Mouse (Mus musculus) liver, embryonic 16.5 days (tissue): ENCODE measurements around the gene Dmgdh. TPM values are rescaled to one million over a fixed set of nuclear protein-coding genes. Genes with fewer than 3 reads are reported as not detected.

Experiments used
- ATAC-seq: fragments of 200-750 bp; cut with Nextera tagmentation; 2 replicates; pipeline ENCODE4 v1.8.0; 2017; ENCODE audit warnings: low read depth, mild to moderate bottlenecking, moderate number of reproducible peaks, moderate library complexity
- H3K27ac ChIP-seq: fragments of 300-500 bp; sonication (generic); 2 replicates; pipeline ENCODE4 v1.5.1; 2014; ENCODE audit warnings: mild to moderate bottlenecking, low read length
- H3K27me3 ChIP-seq: fragments of 300-500 bp; sonication (generic); 2 replicates; pipeline ENCODE4 v1.6.1; 2014; ENCODE audit warnings: low read depth, low read length, mixed read lengths; ENCODE audit not compliant: control insufficient read depth, insufficient read depth
- H3K36me3 ChIP-seq: fragments of 300-500 bp; sonication (generic); 2 replicates; pipeline ENCODE4 v1.6.1; 2014; ENCODE audit warnings: mild to moderate bottlenecking; ENCODE audit not compliant: control insufficient read depth, insufficient read depth
- H3K4me1 ChIP-seq: fragments of 300-500 bp; sonication (generic); 2 replicates; pipeline ENCODE4 v1.6.1; 2014; ENCODE audit warnings: low read depth, low read length, mixed read lengths; ENCODE audit not compliant: control insufficient read depth
- H3K4me2 ChIP-seq: fragments of 300-500 bp; sonication (generic); 2 replicates; pipeline ENCODE4 v1.6.1; 2014; ENCODE audit warnings: low read depth, low read length, mixed read lengths
- H3K4me3 ChIP-seq: fragments of 300-500 bp; sonication (generic); 2 replicates; pipeline ENCODE4 v1.5.1; 2014; ENCODE audit warnings: low read depth, mild to moderate bottlenecking, low read length
- H3K9ac ChIP-seq: fragments of 300-500 bp; sonication (generic); 2 replicates; pipeline ENCODE4 v1.6.1; 2014; ENCODE audit warnings: low read depth, low read length
- H3K9me3 ChIP-seq: fragments of 300-500 bp; sonication (generic); replicated peaks from 2 replicates; pipeline ENCODE4 v1.6.1; 2016; ENCODE audit warnings: low read length; ENCODE audit not compliant: control insufficient read depth
- WGBS: fragments of 180-500 bp; shearing (Covaris S2); extraction: QIAGEN DNeasy Blood & Tissue Kit; methylation state at CpG from one replicate; pipeline ENCODE4 v1.1.7; 2014; ENCODE audit not compliant: insufficient replicate concordance; 5-methylcytosine and 5-hydroxymethylcytosine counted together
- polyA plus RNA-seq: library from polyadenylated mRNA; unstranded; fragments of >200 nt; fragmentation: Nextera tagmentation; extraction: Ambion mirVana; gene quantifications from 2 replicates; pipeline ENCODE4 v1.2.1, GENCODE M21; 2015

The Dmgdh gene
- polyA plus RNA-seq = 20.7 and 24.3 TPM in 2 replicates

GRCm38 (mm10) chr13:93674131-93674561 lies at the start of gene Dmgdh, which contains the start of gene Bhmt2:
Gene Dmgdh, plus strand, starts transcription at chr13:93674433.
Gene Bhmt2, minus strand, starts transcription at chr13:93674302.
- Histone ChIP-seq H3K4me3 (peak within 1 kb of the TSS; percentile 44), H3K9ac (peak within 1 kb of the TSS; percentile 46), H3K36me3 (no peaks in the 10 kb centered on the region; the same call in 1 of the 2 replicates), H3K27me3 (peaks cover 3% of the 10 kb centered on the region; the same call in 1 of the 2 replicates), H3K9me3 (no peaks in the 10 kb centered on the region), H3K27ac (peak within 1 kb of the TSS; percentile 51), H3K4me2 (peak within 1 kb of the TSS; percentile 33), H3K4me1 (no peaks in the 10 kb centered on the region)
- WGBS = 9% methylated on average over 31 of the region's 31 CpGs
- peak; percentile 79 for ATAC-seq

GRCm38 (mm10) chr13:93628861-93629260 lies 45.4 kb upstream of the Dmgdh start:
- Histone ChIP-seq H3K4me3 (no peak overlapping the region), H3K4me1 (no peaks in the 10 kb centered on the region), H3K27ac (no peak overlapping the region), H3K9me3 (no peaks in the 10 kb centered on the region), H3K36me3 (no peaks in the 10 kb centered on the region), H3K27me3 (no peaks in the 10 kb centered on the region), H3K4me2 (no peak overlapping the region), H3K9ac (no peak overlapping the region)
- ATAC-seq = no peak
- WGBS = 42% methylated on average over 6 of the region's 6 CpGs

- Histone ChIP-seq H3K4me3 (no peak overlapping the region), H3K9ac (no peak overlapping the region), H3K4me2 (no peak overlapping the region), H3K36me3 (no peaks in the 10 kb centered on the region), H3K4me1 (no peaks in the 10 kb centered on the region), H3K27ac (no peak overlapping the region), H3K27me3 (no peaks in the 10 kb centered on the region), H3K9me3 (no peaks in the 10 kb centered on the region)
- 58% methylated on average over 10 of the region's 10 CpGs for WGBS
- no peak for ATAC-seq
Observed at GRCm38 (mm10) chr13:93630941-93631705, 43.1 kb upstream of the Dmgdh start.

- 46% methylated on average over 5 of the region's 5 CpGs for WGBS
- no peaks in the 10 kb centered on the region for H3K4me1 ChIP-seq
- no peaks in the 10 kb centered on the region for H3K27me3 ChIP-seq
- ATAC-seq = no peak
- no peaks in the 10 kb centered on the region for H3K36me3 ChIP-seq
- H3K9ac ChIP-seq = no peak overlapping the region
- no peak overlapping the region for H3K27ac ChIP-seq
- no peak overlapping the region for H3K4me2 ChIP-seq
- no peaks in the 10 kb centered on the region for H3K9me3 ChIP-seq
- no peak overlapping the region for H3K4me3 ChIP-seq
Observed at GRCm38 (mm10) chr13:93632927-93633326, 41.3 kb upstream of the Dmgdh start.

GRCm38 (mm10) chr13:93636561-93636960 lies 37.7 kb upstream of the Dmgdh start:
- H3K27me3 ChIP-seq = no peaks in the 10 kb centered on the region
- ATAC-seq = no peak
- H3K36me3 ChIP-seq = no peaks in the 10 kb centered on the region
- no peaks in the 10 kb centered on the region for H3K9me3 ChIP-seq
- H3K4me2 ChIP-seq = peak overlapping the region; percentile 26
- H3K27ac ChIP-seq = peak overlapping the region; percentile 67
- no peaks in the 10 kb centered on the region for H3K4me1 ChIP-seq
- WGBS = 77% methylated on average over 1 of the region's 1 CpGs
- peak overlapping the region; percentile 43; the same call in 1 of the 2 replicates for H3K9ac ChIP-seq
- peak overlapping the region; percentile 47 for H3K4me3 ChIP-seq

- Histone ChIP-seq H3K9ac (peak within 1 kb of the TSS; percentile 43; the same call in 1 of the 2 replicates), H3K36me3 (no peaks in the 10 kb centered on the region), H3K9me3 (no peaks in the 10 kb centered on the region), H3K27ac (peak within 1 kb of the TSS; percentile 67), H3K4me1 (no peaks in the 10 kb centered on the region), H3K4me2 (peak within 1 kb of the TSS; percentile 26), H3K27me3 (no peaks in the 10 kb centered on the region), H3K4me3 (peak within 1 kb of the TSS; percentile 47)
- peak; percentile 82 for ATAC-seq
- 55% methylated on average over 19 of the region's 19 CpGs for WGBS
Observed at GRCm38 (mm10) chr13:93637282-93638245, 36.7 kb upstream of the Dmgdh start, which contains the start of gene Bhmt. Gene Bhmt, minus strand, starts transcription at chr13:93637961.

- Histone ChIP-seq H3K9ac (no peak overlapping the region), H3K4me3 (no peak overlapping the region), H3K27ac (no peak overlapping the region), H3K36me3 (no peaks in the 10 kb centered on the region), H3K4me2 (no peak overlapping the region), H3K9me3 (no peaks in the 10 kb centered on the region), H3K4me1 (no peaks in the 10 kb centered on the region), H3K27me3 (no peaks in the 10 kb centered on the region)
- WGBS = 44% methylated on average over 4 of the region's 4 CpGs
- ATAC-seq = no peak
Observed at GRCm38 (mm10) chr13:93639636-93640035, 34.6 kb upstream of the Dmgdh start.

GRCm38 (mm10) chr13:93648387-93649130 lies 25.7 kb upstream of the Dmgdh start:
- Histone ChIP-seq H3K27ac (peak overlapping the region; percentile 77), H3K4me1 (no peaks in the 10 kb centered on the region)
- peak; percentile 83 for ATAC-seq

More at GRCm38 (mm10) chr13:93648387-93649130, 25.7 kb upstream of the Dmgdh start:
- no peak overlapping the region for H3K9ac ChIP-seq
- H3K27me3 ChIP-seq = no peaks in the 10 kb centered on the region
- WGBS = 56% methylated on average over 7 of the region's 7 CpGs
- H3K9me3 ChIP-seq = no peaks in the 10 kb centered on the region
- H3K36me3 ChIP-seq = no peaks in the 10 kb centered on the region
- H3K4me2 ChIP-seq = no peak overlapping the region
- no peak overlapping the region for H3K4me3 ChIP-seq
